Mouse (Mus musculus) embryonic fibroblast, embryonic 13.5 days (primary cell): ENCODE measurements at regions not wholly inside any gene's neighbourhood (a gene's known extent, or its start where the extent isn't known, plus 50 kb on each side); places are given as distances from the start of the nearest gene placed in this dataset.

Source experiments
- CTCF ChIP-seq: IDR thresholded peaks from 2 replicates; pipeline ENCODE4 v1.5.1; 2011; ENCODE audit warnings: mild to moderate bottlenecking, control low read depth, low read length, moderate library complexity, borderline replicate concordance; ENCODE audit not compliant: insufficient read depth
- POLR2A ChIP-seq: IDR thresholded peaks from 2 replicates; pipeline ENCODE4 v1.6.1; 2011; ENCODE audit warnings: low read depth, mild to moderate bottlenecking, control low read depth, low read length, moderate library complexity

GRCm38 (mm10) chr3:60333669-60334068 lies 139.0 kb upstream of the Mbnl1 start:
- no peak for TF ChIP-seq CTCF
- no peak for TF ChIP-seq POLR2A
